Mouse (Mus musculus) kidney, postnatal 14 days (tissue): Measurements from ENCODE around the gene Larp4b.
A peak's percentile ranks its signal among the peaks of the same experiment; 100 is the strongest.

ENCODE experiments used
- DNase-seq: peaks from one replicate; pipeline ENCODE4 v3.0.0; 2022; ENCODE audit warnings: mixed read lengths

Larp4b gene

GRCm38 (mm10) chr13:9127715-9128114 lies 34.0 kb downstream of the Larp4b start:
- DNase-seq = no peak

DNA sequence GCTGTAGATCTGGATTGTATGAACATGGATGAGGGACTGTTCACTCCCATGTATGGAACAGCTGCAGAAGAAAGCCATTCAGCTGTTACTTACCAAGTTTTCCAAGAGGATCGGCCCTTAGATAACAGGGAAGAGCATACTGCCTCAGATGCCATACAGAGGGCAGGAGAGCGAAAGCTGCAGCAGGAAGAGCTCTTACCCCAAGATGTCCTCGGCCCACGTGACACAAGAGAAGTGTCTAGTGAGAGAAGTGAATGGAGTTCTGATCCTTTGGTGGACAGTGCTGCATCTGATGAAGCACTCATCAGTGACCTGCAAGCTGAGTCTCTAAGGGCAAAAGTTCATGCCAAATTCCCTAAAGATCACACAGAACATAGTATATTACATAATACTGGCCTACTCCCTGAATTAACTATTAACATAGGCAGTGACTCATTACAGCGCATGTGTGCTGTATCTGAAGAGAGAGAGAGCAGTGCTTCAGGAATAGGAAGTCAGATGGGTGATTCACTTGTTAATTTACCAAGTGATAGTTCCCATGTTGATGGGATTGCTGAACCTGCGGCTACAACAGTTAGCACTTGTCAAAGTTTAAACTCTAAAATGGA lies 35.1 kb downstream of the Larp4b start:
- DNase-seq = no peak

DNA sequence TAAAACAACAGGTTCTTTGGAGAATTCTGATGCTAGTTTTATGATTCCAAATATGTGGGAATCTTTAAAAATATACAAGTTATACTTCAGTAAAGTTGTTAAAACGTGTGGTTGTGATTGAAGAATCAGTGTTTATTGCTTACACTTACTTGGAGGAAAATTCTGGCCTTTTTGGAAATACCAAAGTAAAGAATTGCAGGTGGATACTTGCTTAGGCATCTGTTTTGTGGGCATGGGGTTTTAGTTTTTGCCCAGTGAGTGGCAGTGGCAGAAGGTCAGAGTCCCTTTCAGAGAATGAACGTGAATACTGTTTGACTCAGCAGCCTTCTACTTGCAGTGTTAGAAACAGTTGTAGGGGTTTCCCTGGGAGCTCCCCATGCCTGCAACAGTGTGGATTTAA lies 40.7 kb downstream of the Larp4b start:
- DNase-seq = no peak

GRCm38 (mm10) chr13:9136088-9136487 lies 42.4 kb downstream of the Larp4b start:
- no peak for DNase-seq

GRCm38 (mm10) chr13:9136733-9137132 lies 43.1 kb downstream of the Larp4b start:
- no peak for DNase-seq

- no peak for DNase-seq
Observed at GRCm38 (mm10) chr13:9139466-9139991, 45.8 kb downstream of the Larp4b start.

GRCm38 (mm10) chr13:9140204-9140603 lies 46.5 kb downstream of the Larp4b start:
- DNase-seq = peak; percentile 27

- DNase-seq = no peak
Observed at GRCm38 (mm10) chr13:9142371-9142770, 48.7 kb downstream of the Larp4b start.

GRCm38 (mm10) chr13:9148830-9149229 lies 55.1 kb downstream of the Larp4b start:
- no peak for DNase-seq

DNA sequence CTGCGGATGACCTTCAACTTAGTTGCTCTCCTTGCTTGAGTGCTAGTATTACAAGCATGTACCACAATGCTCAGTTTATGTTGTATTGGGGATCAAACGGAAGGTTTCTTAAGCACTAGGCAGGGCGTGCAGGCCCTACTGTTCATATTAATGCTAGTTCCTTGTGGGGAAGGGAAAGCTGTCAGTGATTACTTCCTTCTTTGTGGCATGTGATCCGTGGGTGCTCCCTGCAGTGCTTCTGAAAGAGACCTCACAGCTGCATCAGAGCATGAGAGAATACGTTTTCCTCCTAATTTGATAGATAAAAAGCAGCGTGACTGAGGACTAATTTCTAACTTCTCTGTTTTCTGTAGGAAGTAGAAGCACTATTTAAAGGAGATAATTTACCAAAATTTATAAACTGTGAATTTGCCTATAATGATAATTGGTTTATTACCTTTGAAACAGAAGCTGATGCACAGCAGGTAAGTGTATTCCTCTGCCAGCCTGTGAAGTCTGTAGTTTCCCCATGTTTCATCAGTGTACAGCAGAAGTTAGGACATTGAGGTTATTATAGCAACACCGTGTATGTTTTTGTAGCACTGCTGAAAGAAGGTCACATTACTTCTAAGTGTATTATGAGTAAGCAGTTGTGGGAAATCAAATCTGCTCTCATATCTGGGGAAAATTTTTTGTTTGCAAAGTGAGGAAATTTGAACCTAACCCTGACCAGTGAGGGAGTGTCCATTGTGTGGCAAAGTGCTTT lies 56.0 kb downstream of the Larp4b start:
- no peak for DNase-seq

DNA sequence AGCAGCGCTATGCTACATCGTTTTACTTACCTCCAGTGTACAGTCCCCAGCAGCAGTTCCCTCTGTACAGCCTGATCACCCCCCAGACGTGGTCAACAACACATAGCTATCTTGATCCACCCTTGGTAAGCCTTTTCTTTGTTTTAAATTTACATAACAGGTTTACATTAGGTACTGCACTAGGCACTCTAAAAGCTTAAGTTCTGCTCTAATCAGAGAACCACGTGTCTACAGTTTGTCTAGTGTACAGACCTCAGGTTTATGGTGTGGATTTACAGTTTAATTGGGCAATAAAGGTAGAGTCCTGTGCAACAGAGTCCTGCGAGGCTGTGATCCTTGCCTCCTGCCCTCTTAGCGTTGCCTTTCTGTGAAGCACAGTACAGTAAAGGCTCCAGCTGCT lies 57.4 kb downstream of the Larp4b start:
- DNase-seq = no peak

GRCm38 (mm10) chr13:9151619-9152018 lies 57.9 kb downstream of the Larp4b start:
- DNase-seq = no peak

DNA sequence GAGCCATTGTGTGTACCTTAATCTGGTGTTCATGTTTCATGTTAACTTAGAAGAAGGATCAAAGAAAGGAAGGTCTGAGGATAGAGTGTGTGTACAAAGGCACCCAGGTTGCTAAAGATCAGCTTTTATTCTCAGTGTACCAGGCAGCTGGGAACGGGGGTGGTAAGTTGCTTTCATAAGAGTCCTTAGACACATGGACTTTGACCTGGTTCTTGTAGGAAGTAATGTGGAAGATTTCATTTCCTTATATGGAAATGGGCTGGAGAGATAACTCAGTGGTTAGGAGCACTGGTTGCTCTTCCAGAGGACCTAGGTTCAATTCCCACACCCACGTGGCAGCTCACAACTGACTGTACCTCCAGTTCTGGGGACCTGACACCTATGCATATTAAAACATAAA lies 58.6 kb downstream of the Larp4b start:
- DNase-seq = no peak

- DNase-seq = no peak
Observed at GRCm38 (mm10) chr13:9153803-9154202, 60.1 kb downstream of the Larp4b start.

DNA sequence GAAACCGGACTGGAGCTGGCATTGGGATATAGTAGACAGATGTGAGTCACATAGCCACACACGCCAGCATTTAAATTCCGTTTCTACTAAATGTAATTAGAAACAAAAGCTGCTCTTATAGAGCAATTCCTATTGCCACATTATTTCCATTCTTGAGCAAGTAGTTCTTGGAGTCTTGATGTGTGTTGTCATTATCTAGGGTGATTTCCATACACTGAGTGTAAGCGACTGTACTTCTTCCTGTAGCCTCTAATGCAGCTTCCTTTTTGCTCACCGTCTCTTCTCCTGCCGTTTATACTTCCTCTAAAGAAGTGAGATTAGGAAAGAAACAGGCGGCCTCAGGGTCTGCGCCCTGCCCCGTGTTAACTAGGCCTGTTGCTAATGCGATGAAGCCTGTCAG lies 65.6 kb downstream of the Larp4b start:
- DNase-seq = no peak

DNA sequence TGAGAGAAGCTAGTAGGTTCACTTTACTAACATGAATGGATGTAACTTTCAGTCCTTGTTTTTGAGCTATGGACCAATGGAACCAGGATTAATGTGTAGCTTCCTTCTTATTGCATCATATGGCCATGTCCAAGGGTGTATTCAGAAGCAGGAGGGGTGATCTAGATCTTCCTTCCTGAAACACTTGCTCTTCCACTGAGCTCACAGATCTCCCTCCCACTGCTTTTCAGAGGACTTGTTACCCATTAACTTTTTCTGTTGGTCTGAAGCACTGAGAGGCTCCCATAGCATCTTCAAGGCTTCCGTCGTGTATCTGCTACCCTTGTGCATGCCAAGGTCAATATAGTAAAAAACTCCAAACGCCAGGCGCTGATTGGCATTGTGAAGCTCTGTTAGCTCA lies 69.2 kb downstream of the Larp4b start:
- no peak for DNase-seq

GRCm38 (mm10) chr13:9167842-9168241 lies 74.2 kb downstream of the Larp4b start:
- DNase-seq = no peak

GRCm38 (mm10) chr13:9169616-9170015 lies 75.9 kb downstream of the Larp4b start:
- DNase-seq = no peak

- DNase-seq = no peak
Observed at GRCm38 (mm10) chr13:9170726-9171125, 77.0 kb downstream of the Larp4b start.

DNA sequence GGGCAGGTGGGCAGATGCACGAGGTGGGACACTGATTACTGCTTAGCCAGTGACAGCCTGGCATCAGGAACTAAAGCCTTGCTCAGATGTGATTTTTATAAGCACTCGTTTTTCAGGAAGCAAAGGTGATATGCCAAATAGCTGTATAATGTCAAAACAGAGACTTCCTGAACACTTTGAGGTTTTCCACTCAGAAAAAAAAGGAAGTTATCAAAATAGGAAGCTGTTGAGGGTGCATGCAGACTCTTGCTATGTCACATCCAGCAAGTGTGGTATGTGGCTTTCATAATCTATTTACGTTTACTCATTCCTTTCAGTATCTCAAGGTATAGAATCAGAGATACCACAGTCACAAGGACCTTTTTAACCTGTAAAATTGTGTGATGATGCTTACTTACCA lies 79.7 kb downstream of the Larp4b start:
- no peak for DNase-seq

GRCm38 (mm10) chr13:9175171-9175570 lies 81.5 kb downstream of the Larp4b start:
- DNase-seq = no peak

- DNase-seq = no peak
Observed at GRCm38 (mm10) chr13:9178270-9178669, 84.6 kb downstream of the Larp4b start.

GRCm38 (mm10) chr13:9178718-9179117 lies 85.0 kb downstream of the Larp4b start:
- DNase-seq = no peak

GRCm38 (mm10) chr13:9180221-9180620 lies 86.5 kb downstream of the Larp4b start:
- DNase-seq = peak; percentile 41

DNA sequence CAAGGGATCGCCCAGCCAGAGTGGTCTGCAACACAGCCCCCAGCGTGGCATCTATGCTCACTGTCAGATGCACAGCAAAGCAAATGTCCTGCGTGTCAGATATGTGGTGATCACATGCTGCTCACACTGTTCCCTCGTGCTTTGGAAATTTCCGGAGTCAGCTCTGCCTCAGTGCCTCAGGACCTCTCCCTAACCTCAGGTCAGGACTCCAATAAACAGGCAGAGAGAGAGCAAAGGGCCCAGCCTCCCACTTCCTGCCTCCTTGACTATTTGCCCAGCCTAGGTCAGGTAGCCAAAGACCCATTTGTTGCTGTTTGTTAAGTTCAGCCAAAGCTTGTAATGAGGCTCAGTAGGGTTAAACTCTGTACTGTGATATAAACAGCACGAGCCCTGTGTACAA lies 87.4 kb downstream of the Larp4b start:
- peak; percentile 64 for DNase-seq
